Mouse (Mus musculus) forebrain, embryonic 14.5 days (tissue): ENCODE measurements at regions not wholly inside any gene's neighbourhood (a gene's known extent, or its start where the extent isn't known, plus 50 kb on each side); places are given as distances from the start of the nearest gene placed in this dataset.

ENCODE experiments used
- ATAC-seq: fragments of 200-750 bp; cut with Nextera tagmentation; 2 replicates; pipeline ENCODE4 v1.8.0; 2017; ENCODE audit warnings: mild to moderate bottlenecking, moderate library complexity
- DNase-seq: peaks from one replicate; pipeline ENCODE4 v3.0.0-alpha.2; 2015; ENCODE audit warnings: low spot score
- H3K27ac ChIP-seq: fragments of 300-500 bp; sonication (generic); 2 replicates; pipeline ENCODE4 v1.5.1; 2014; ENCODE audit warnings: low read depth, mild to moderate bottlenecking, control low read depth, low read length, moderate library complexity
- H3K27me3 ChIP-seq: fragments of 300-500 bp; sonication (generic); replicated peaks from 2 replicates; pipeline ENCODE4 v1.6.1; 2014; ENCODE audit warnings: low read length, control low read depth, mixed read lengths; ENCODE audit not compliant: control insufficient read depth, insufficient read depth
- H3K36me3 ChIP-seq: fragments of 300-500 bp; sonication (generic); 2 replicates; pipeline ENCODE4 v1.6.1; 2014; ENCODE audit warnings: low read length, control low read depth; ENCODE audit not compliant: control insufficient read depth, insufficient read depth
- H3K4me1 ChIP-seq: fragments of 300-500 bp; sonication (generic); 2 replicates; pipeline ENCODE4 v1.6.1; 2014; ENCODE audit warnings: antibody characterized with exemption, low read length, control low read depth; ENCODE audit not compliant: control insufficient read depth, insufficient read depth
- H3K4me2 ChIP-seq: fragments of 300-500 bp; sonication (generic); 2 replicates; pipeline ENCODE4 v1.6.1; 2014; ENCODE audit warnings: mild to moderate bottlenecking, control low read depth, low read length
- H3K4me3 ChIP-seq: fragments of 300-500 bp; sonication (generic); 2 replicates; pipeline ENCODE4 v1.5.1; 2014; ENCODE audit warnings: low read depth, low read length, control low read depth
- H3K9ac ChIP-seq: fragments of 300-500 bp; sonication (generic); 2 replicates; pipeline ENCODE4 v1.6.1; 2014; ENCODE audit warnings: mild to moderate bottlenecking, low read length, control low read depth, moderate library complexity
- H3K9me3 ChIP-seq: fragments of 300-500 bp; sonication (generic); replicated peaks from 2 replicates; pipeline ENCODE4 v1.6.1; 2016; ENCODE audit warnings: low read length, control low read depth, mixed read lengths; ENCODE audit not compliant: control insufficient read depth
- WGBS: fragments of 180-500 bp; shearing (Covaris S2); extraction: QIAGEN DNeasy Blood & Tissue Kit; methylation state at CpG from one replicate; pipeline ENCODE4 v1.1.7; 2014; 5-methylcytosine and 5-hydroxymethylcytosine counted together

DNA sequence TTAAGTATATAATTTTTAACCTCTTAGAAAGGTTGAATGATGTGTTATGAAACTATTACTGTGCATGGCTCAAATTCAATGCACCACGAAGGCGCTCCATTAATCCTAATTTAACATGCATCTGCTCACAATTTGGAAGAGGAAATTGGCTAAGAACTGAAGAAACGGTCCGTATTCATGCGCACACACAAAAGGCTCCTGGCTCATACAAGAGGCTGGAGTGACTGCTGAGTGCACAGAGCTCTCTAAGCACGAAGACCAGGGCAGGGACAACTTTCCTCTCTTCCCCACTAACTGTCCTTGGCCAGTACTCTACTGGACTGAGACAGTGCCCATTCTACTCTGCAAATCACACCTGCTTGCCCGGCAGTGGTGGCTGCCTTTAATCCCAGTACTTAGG is 435.1 kb downstream of the Vrk1 start:
- DNase-seq (peak; percentile 80), ATAC-seq (no peak)
- Histone ChIP-seq H3K27ac (no peak overlapping the region), H3K9ac (no peak overlapping the region), H3K4me3 (no peak overlapping the region), H3K4me2 (no peak overlapping the region), H3K27me3 (0 out of 2 replicates have a peak, but pooled peaks cover 3% of the 10 kb centered on the region), H3K36me3 (no peaks in the 10 kb centered on the region), H3K4me1 (peaks cover 7% of the 10 kb centered on the region), H3K9me3 (no peaks in the 10 kb centered on the region)
- 7% methylated on average over 7 of the region's 7 CpGs for WGBS

DNA sequence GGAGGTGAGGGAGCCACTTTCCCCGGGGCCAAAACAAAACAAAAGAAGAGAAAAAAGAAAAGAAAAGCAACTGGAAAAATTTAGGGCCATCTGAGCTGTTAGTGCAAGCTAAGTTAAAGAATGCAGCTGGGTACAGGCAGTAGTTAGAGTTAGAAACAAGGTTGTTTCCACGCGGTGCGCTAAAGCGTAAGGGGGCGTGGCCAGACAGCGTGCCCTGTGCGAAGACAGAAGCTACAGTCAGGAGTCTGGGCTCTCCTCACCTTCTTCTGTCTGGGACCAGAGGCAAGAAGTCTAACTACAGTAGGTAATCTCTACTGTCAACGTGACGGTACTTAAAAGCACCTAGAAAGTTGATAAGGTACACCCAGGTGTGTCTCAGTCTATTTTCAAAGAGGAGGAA is 435.9 kb downstream of the Vrk1 start:
- Histone ChIP-seq H3K4me3 (no peak overlapping the region), H3K36me3 (no peaks in the 10 kb centered on the region), H3K9ac (no peak overlapping the region), H3K4me1 (peaks cover 7% of the 10 kb centered on the region), H3K4me2 (no peak overlapping the region), H3K27ac (no peak overlapping the region), H3K9me3 (no peaks in the 10 kb centered on the region), H3K27me3 (0 out of 2 replicates have a peak, but pooled peaks cover 3% of the 10 kb centered on the region)
- WGBS, result 47% methylated on average over 10 of the region's 10 CpGs
- ATAC-seq (no peak), DNase-seq (no peak)

GRCm38 (mm10) chr12:106446876-106447532 is 437.0 kb downstream of the Vrk1 start:
- Histone ChIP-seq H3K9ac (no peak overlapping the region), H3K4me3 (no peak overlapping the region), H3K27ac (no peak overlapping the region), H3K4me2 (peak overlapping the region; percentile 15; the same call in 1 of the 2 replicates), H3K4me1 (peaks cover 7% of the 10 kb centered on the region), H3K36me3 (no peaks in the 10 kb centered on the region), H3K27me3 (0 out of 2 replicates have a peak, but pooled peaks cover 3% of the 10 kb centered on the region), H3K9me3 (no peaks in the 10 kb centered on the region)
- ATAC-seq (peak; percentile 72), DNase-seq (peak; percentile 63)
- 13% methylated on average over 20 of the region's 20 CpGs for WGBS

- 93% methylated on average over 6 of the region's 6 CpGs for WGBS
- Histone ChIP-seq H3K4me2 (no peak overlapping the region), H3K36me3 (no peaks in the 10 kb centered on the region), H3K4me3 (no peak overlapping the region), H3K27me3 (no peaks in the 10 kb centered on the region), H3K27ac (no peak overlapping the region), H3K9ac (no peak overlapping the region), H3K4me1 (peaks cover 7% of the 10 kb centered on the region), H3K9me3 (no peaks in the 10 kb centered on the region)
- DNase-seq (no peak), ATAC-seq (no peak)
Measured at GRCm38 (mm10) chr12:106448551-106448950, 438.5 kb downstream of the Vrk1 start.

GRCm38 (mm10) chr12:106453491-106453890 is 443.5 kb downstream of the Vrk1 start:
- peak; percentile 75 for DNase-seq
- peak; percentile 50; the same call in 1 of the 2 replicates for ATAC-seq
- Histone ChIP-seq H3K27me3 (no peaks in the 10 kb centered on the region), H3K9ac (no peak overlapping the region), H3K27ac (no peak overlapping the region), H3K4me1 (no peaks in the 10 kb centered on the region), H3K36me3 (no peaks in the 10 kb centered on the region), H3K9me3 (no peaks in the 10 kb centered on the region), H3K4me2 (no peak overlapping the region), H3K4me3 (no peak overlapping the region)
- WGBS, result 40% methylated on average over 13 of the region's 13 CpGs

- ATAC-seq (no peak), DNase-seq (no peak)
- Histone ChIP-seq H3K27me3 (no peaks in the 10 kb centered on the region), H3K4me1 (no peaks in the 10 kb centered on the region), H3K4me2 (no peak overlapping the region), H3K4me3 (no peak overlapping the region), H3K27ac (no peak overlapping the region), H3K9me3 (no peaks in the 10 kb centered on the region), H3K9ac (no peak overlapping the region), H3K36me3 (no peaks in the 10 kb centered on the region)
- 55% methylated on average over 6 of the region's 6 CpGs for WGBS
Measured at GRCm38 (mm10) chr12:106458215-106458614, 448.2 kb downstream of the Vrk1 start.

- Histone ChIP-seq H3K9me3 (no peaks in the 10 kb centered on the region), H3K9ac (no peak overlapping the region), H3K4me1 (no peaks in the 10 kb centered on the region), H3K27me3 (no peaks in the 10 kb centered on the region), H3K4me2 (no peak overlapping the region), H3K36me3 (no peaks in the 10 kb centered on the region), H3K4me3 (no peak overlapping the region), H3K27ac (no peak overlapping the region)
- 85% methylated on average over 7 of the region's 7 CpGs for WGBS
- DNase-seq, result no peak
- no peak for ATAC-seq
Measured at GRCm38 (mm10) chr12:106460650-106461049, 450.6 kb downstream of the Vrk1 start.

DNA sequence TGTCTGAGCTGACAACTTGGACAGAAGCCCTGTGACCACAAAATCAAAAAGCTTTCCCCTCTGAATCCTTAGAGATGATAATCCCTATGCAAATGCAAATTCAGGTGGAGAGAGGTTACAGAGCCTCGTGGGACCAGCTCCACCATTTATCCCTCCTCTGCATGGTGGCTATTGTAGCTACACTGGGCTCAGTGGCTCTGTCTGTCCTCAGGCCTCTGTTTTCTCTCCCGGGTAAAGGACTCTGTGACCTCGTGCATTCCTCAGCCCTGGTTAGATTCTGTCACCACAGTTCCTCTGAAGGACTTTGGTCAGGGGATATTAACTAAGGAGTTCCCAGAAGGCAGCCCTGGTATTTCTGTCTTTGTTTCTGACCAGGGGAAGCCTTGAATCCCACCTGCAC is 452.3 kb downstream of the Vrk1 start:
- no peak overlapping the region for H3K9ac ChIP-seq
- H3K4me1 ChIP-seq, result no peaks in the 10 kb centered on the region
- no peak overlapping the region for H3K4me2 ChIP-seq
- H3K27me3 ChIP-seq, result no peaks in the 10 kb centered on the region
- H3K27ac ChIP-seq, result no peak overlapping the region
- 3% methylated on average over 3 of the region's 3 CpGs for WGBS
- no peaks in the 10 kb centered on the region for H3K9me3 ChIP-seq
- H3K4me3 ChIP-seq, result no peak overlapping the region
- ATAC-seq, result no peak
- no peak for DNase-seq
- no peaks in the 10 kb centered on the region for H3K36me3 ChIP-seq

DNA sequence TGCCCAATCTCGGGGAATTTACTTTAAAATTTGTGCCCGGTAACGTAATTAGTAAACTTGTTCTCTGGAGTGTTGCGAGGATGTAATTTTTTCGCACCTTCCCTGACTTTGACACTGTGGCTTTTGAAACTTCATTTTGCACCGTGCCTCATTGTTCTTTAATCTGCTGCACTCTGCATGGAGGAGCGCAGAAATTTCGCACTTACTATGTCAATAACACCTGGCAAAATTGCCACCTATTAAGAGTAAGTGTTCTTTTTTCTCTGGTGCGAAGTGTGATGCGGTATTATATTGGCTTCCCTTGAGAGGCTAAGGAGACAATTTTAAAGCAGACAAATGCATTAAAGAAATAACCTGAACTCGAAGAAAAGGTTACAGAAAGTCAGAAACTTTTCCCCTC is 454.7 kb downstream of the Vrk1 start:
- Histone ChIP-seq H3K9ac (no peak overlapping the region), H3K36me3 (no peaks in the 10 kb centered on the region), H3K27ac (no peak overlapping the region), H3K4me2 (no peak overlapping the region), H3K9me3 (no peaks in the 10 kb centered on the region), H3K4me1 (peaks cover 15% of the 10 kb centered on the region), H3K27me3 (no peaks in the 10 kb centered on the region), H3K4me3 (no peak overlapping the region)
- DNase-seq (peak; percentile 42), ATAC-seq (no peak)
- WGBS, result 42% methylated on average over 11 of the region's 11 CpGs
